Mouse (Mus musculus): ENCODE measurements around the gene Kif17.

Kif17 gene

GRCm38 (mm10) chr4:138259482-138259881 is 9.2 kb downstream of the Kif17 start:
- no peak for DNase-seq (ENCODE audit: low spot score in 2 of 2)

- peak in 1 of 2 experiments; percentile 87 for DNase-seq (ENCODE audit: low spot score in 2 of 2)
Measured at GRCm38 (mm10) chr4:138261843-138262681, 11.8 kb downstream of the Kif17 start.

GRCm38 (mm10) chr4:138267869-138268268 is 17.6 kb downstream of the Kif17 start:
- no peak for DNase-seq (ENCODE audit: low spot score in 2 of 2)

DNA sequence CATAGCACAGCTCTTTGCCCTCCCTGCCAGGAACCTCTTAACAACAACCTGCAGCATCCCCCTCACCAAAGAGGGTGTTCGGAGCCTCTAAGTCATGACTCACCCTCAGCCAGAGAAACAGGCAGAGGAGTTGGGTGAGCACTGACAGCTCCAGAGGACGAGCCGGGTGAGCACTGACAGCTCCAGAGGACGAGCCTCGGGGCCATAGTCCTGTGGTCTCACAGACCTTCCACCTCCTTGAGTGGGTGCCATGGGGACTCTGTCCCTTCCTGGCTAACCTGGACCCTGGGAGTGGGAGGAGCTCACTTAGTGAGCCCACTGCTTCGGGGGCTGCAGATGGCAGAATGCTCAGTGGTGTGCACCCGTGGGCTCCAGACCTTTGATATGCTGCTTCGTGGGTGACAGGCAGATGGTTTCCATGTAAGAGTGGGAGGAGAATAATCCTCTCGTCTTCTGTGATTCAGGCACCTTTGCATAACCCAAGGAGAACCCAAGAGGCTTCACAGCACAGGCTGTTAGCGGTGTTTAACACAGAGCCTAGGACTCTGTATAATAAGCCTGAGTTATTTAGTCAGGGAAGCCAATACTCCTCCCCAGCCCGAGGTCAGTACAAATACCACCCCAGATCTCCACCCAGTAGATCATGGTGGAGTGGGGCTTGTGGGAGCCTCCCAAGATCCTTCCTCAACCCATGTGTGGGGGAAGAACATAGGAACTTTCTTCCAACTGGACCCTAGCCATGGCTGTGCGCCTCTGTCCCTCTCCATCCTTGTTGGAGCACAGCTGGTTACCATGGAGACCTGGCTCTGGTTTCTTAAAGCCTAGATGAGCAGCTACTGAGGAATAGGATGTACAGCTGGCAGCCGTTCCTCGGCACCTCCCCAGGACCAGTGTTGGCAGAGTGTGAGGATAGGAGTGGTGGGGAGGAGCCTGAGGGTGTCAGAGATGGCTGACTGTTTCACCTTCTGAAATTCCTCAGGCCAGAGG is 22.1 kb downstream of the Kif17 start:
- DNase-seq (ENCODE audit: low spot score in 2 of 2): peak; percentile 73 to 76

GRCm38 (mm10) chr4:138278346-138278745 is 28.1 kb downstream of the Kif17 start:
- peak in 1 of 2 experiments; percentile 46 for DNase-seq (ENCODE audit: low spot score in 2 of 2)

DNA sequence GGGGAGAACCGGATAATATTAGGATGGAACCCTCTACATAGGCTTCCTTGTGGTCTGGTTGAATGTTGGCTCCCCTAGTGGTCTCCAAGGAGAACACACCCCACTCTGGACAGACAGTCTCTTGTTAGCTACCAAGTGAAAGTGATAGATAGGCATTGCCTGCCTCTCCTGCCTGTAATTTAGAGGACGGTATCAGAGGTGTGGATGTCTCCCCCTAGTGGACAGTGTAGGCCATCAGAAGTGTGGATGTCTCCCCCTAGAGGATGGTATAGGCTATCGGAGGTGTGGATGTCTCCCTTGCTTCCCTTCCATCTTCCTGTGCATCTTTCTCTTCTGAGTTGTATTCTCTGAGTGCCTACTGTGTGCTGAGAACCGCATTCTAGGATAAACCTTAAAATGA is 32.6 kb downstream of the Kif17 start:
- peak; percentile 45 to 83 for DNase-seq (ENCODE audit: low spot score in 2 of 2)

DNA sequence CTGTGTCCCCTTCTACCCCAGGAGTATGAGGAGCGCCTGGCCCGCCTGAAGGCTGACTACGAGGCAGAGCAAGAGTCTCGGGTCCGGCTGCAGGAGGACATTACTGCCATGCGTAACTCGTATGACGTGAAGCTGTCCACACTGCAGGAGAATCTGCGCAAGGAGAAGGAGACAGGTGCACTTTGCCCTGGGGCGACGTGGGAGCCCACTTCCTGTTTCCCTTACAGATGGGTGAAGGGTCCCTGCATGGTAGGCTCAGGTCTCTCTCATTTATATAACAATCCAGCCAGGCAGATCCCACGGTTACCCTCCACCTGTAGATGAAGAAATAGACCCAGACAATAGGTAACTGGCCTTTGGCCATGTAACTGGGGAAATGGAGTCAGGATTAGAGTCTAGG is 36.2 kb downstream of the Kif17 start:
- no peak for DNase-seq (ENCODE audit: low spot score in 2 of 2)

DNA sequence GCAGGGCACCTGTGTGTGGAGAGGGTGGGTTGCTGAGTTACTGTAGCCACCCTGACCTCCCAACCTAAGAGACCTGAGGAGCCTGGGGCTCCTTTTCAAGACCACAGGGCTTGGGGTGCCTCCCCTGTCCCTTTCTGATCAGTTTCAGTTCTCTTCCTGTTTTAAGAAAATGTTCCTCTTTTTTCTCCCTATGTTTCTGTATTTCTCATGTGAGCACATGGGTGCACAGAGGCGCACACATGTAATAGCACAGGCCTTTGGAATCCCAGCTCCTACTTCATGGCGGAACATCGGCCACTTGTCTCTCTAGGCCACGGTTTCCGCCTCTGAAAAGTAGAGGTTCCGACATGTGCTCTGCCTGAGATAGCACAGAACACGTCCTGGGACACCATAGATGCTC is 38.5 kb downstream of the Kif17 start:
- DNase-seq (ENCODE audit: low spot score in 2 of 2): no peak

GRCm38 (mm10) chr4:138292028-138292427 is 41.8 kb downstream of the Kif17 start:
- DNase-seq (ENCODE audit: low spot score in 2 of 2): no peak

- DNase-seq (ENCODE audit: low spot score in 2 of 2): peak in 1 of 2 experiments; percentile 44
Measured at GRCm38 (mm10) chr4:138293261-138293948, 43.2 kb downstream of the Kif17 start.

DNA sequence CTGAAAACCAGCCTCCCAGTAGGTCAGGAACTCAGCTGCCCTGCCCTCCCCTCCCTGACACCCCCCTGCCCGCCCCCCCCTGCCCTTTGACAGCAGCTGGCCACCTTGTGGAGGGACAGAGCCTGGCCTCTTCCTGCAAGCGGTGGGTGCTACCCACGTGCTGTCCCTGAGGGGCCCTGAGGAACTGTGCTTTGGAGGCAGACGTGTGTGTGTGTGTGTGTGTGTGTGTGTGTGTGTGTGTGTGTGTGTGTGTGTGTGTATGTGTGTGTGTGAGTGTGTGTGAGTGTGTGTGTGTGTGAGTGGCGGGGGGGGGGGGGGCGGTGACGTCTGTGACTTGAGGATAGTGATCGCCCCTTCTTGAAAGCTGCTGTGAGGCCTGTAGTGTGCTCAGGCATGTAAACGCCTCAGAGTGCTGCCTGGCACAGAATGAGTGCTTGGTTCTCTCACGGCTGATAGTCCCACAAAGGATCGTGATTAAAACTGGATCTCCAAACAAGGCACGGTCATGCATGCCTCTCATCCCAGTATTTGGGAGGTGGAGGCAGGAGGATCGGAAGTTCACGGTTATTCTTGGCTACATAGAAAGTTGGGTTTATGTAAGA is 43.8 kb downstream of the Kif17 start:
- DNase-seq (ENCODE audit: low spot score in 2 of 2): no peak

DNA sequence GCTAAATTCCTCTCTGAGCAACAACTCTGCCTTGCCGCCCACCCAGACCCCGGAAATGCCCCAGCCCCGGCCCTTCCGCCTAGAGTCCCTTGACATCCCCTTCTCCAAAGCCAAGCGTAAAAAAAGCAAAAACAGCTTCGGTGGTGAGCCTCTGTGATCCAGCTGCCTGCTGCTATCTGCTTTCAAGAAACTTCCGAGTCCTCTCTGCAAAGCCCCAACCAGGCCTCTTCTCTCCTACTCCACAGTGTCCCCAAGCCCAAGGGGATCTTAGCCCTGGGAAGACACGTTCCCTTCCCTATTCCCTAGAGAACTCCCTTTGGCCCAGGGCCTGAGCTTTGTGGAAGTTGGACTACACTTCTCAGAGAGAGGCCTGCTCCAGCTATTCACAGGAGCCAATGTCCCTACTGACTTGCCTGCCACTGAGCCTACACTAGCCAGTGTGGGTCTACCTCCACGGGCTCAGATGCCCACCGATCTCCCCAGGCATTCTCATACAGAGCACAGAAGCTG is 51.1 kb downstream of the Kif17 start:
- no peak for DNase-seq (ENCODE audit: low spot score in 2 of 2)

GRCm38 (mm10) chr4:138303011-138303410 is 52.8 kb downstream of the Kif17 start:
- no peak for DNase-seq (ENCODE audit: low spot score in 2 of 2)

DNA sequence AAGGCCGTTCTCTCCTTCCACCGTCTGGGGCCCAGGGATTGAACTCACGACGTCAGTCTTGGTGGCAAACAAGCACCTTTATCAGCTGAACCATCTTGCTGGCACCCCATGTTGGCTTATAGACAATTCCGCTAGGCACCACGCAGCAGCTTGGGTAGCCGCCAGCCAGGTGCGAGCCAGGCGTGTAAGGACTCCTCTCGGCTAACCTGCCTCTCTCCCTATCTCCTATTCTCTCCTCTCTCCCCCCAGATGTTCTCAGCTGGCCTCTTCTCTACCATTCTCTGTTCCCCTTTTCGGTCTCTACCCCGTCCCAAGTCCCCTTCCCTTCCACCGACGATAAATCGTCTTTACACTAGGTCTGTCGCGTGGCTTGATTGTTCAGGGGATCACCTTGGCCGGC is 53.5 kb downstream of the Kif17 start:
- no peak for DNase-seq (ENCODE audit: low spot score in 2 of 2)

DNA sequence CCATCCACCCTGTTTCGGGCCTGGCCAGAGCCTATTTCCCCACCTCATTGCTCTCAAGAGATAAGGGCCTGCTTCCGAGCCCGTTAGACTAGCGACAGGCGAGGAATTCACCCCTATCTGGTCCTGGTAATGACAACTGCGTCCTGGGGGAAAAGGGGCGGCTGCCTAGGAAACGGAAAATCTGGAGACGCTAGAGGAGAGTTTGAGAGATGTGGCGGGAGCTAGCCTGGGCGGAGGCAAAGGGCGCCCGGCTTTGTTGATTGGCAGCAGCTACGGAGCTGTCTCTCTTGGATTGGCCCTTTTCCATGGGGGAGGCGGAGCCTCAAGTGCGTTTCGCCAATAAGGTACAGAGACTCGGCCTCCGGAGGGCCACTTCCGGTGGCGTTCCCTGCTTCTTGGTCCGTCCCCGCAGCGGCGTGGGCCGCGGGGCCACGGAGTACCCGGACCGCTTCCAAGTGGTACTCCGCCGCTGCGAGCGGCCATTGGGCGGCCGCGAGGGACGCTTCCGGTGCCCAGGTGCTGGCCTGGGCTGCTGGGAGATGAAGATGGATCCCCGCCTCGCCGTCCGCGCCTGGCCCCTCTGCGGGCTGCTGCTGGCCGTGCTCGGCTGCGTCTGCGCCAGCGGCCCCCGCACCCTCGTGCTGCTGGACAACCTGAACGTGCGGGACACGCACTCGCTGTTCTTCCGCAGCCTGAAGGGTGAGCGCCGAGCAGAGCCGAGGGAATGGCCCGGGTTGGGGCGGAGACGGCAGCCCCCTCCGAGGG is 54.3 kb downstream of the Kif17 start, which contains the start of gene Ddost:
TSS of gene Ddost (plus strand) at position 391 of the 765 bp plus-strand sequence.
- peak; percentile 96 to 99 for DNase-seq (ENCODE audit: low spot score in 2 of 2)

- DNase-seq (ENCODE audit: low spot score in 2 of 2): no peak
Measured at GRCm38 (mm10) chr4:138307025-138307424, 56.8 kb downstream of the Kif17 start.

DNA sequence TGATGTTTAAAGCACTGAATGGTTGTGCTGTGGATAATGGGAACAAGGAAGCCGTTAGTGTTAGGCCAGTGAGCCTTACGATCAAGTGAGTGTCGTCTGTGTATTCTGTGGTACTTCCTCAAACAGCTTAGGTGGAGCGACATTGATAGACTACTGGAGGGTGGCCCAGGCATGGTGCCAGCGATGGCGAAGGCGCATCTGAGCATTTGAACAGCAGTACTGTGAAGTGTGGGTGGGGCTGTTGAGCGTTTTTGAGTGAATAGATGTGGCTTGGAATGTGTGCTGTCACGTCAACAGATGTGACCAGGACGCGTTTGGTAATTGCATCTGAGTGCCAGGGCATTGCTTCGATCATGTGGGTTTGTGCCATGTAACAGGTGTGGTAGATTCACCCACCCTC is 57.5 kb downstream of the Kif17 start:
- DNase-seq (ENCODE audit: low spot score in 2 of 2): no peak

DNA sequence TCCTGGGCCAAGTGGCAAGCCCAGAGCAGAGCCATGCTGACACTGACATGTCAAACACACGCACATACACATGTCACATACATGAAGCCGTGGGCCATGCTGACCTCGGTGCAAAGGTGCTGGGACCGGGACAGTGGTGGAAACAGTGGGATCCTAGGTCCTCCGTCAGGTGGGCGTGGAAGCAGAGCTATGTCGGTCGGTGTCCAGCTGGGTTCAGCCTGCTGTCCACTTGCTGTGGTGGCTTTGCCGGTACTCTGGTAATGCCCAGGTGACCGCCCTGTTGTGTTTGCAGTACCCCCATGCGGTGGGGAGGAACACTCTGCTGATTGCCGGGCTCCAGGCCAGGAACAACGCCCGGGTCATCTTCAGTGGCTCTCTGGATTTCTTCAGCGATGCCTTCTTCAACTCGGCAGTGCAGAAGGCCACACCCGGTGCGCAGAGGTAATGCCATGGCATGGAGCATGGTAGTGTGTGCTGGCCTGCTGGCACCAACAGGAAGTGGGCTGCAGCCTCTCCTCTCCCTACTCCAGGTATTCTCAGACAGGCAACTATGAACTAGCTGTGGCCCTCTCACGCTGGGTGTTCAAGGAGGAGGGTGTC is 60.2 kb downstream of the Kif17 start:
- no peak for DNase-seq (ENCODE audit: low spot score in 2 of 2)

GRCm38 (mm10) chr4:138311595-138311994 is 61.4 kb downstream of the Kif17 start:
- peak in 1 of 2 experiments; percentile 55 for DNase-seq (ENCODE audit: low spot score in 2 of 2)

DNA sequence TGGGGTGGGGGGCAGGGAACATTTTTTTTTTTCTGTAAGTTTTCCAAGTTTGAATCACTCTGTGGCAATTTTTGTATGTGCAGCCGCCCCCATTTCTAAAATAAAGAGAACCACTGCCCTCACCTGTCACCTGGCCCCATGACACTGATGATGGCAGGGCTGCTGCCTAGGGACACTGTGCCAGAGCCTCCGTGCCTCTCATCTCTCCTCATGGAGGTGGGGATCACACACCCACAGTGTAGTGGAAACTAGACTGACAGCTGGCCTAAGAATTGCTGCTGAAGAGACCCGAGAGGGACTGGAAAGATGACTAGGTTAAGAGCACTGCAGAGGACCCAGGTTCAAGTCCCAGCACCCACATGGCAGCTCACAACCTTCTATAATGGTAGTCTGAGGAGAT is 61.9 kb downstream of the Kif17 start:
- no peak for DNase-seq (ENCODE audit: low spot score in 2 of 2)
